ENCODE assay signal across 8 mouse cellular contexts in the genomic region with DNA sequence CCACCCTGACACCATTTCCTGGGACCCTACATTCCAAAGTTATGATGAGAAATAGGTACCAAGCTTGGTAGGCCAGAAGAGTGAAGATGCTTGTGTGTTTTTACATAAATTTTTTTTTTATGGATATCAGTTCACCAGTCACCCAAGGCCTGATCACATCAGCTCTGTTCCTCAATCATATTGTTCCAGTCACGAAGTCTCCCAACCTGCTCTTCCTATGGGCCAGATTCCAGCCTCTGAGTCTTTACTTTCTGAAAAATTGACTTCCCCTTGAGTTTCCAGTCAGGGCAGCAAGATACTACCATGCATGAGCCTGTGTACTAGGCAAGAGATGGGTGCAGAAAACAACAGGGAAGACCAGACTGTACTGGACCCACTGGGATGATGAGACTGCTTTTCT. TPM values are rescaled to one million over a fixed set of nuclear protein-coding genes. Genes with fewer than 3 reads are reported as not detected.
DNase-seq lines count a peak whose midpoint lies in the region; ATAC-seq lines count a peak whose summit lies in the region.

A gene (minus strand): TSS at position 101 of the 400 bp plus-strand sequence.

- no peak within 1 kb of the TSS for H3K9ac ChIP-seq in midbrain, embryonic 16.5 days (ENCODE audit: low read depth, low read length)

- peaks cover 31% of the 10 kb centered on the region for H3K4me1 ChIP-seq in heart, embryonic 10.5 days
- H3K4me1 ChIP-seq in midbrain, embryonic 16.5 days (ENCODE audit: control insufficient read depth, insufficient read depth, low read length), result peaks cover 28% of the 10 kb centered on the region

- peak within 1 kb of the TSS; percentile 48 for H3K4me2 ChIP-seq in midbrain, embryonic 16.5 days (ENCODE audit: low read length)

- no peak for DNase-seq in left cerebral cortex, adult 18-20 months (ENCODE audit: low spot score in 2 of 2)
- no peak for DNase-seq in left cerebral cortex, adult 9 months (ENCODE audit: low spot score in 2 of 2)
- no peak for DNase-seq in heart, embryonic 10.5 days (ENCODE audit: low spot score)
- no peak for DNase-seq in layer of hippocampus, postnatal 36 days
- DNase-seq in frontal cortex, postnatal 14 days (ENCODE audit: low spot score in 2 of 2), result no peak
- no peak for DNase-seq in ovary, postnatal 36 days (ENCODE audit: low spot score)

- no peaks in the 10 kb centered on the region for H3K27me3 ChIP-seq in heart, embryonic 10.5 days (ENCODE audit: insufficient read depth, poor library complexity, severe bottlenecking)
- H3K27me3 ChIP-seq in midbrain, embryonic 16.5 days (ENCODE audit: control insufficient read depth, insufficient read depth, low read depth, low read length), result no peaks in the 10 kb centered on the region

- H3K4me3 ChIP-seq in heart, embryonic 10.5 days, result peak within 1 kb of the TSS; percentile 88
- H3K4me3 ChIP-seq in midbrain, embryonic 16.5 days (ENCODE audit: low read depth, low read length), result peak within 1 kb of the TSS; percentile 64

- 79% methylated on average over 1 of the region's 1 CpGs for WGBS in heart, embryonic 10.5 days
- 91% methylated on average over 1 of the region's 1 CpGs for WGBS in midbrain, embryonic 16.5 days

- peak within 1 kb of the TSS; percentile 97; the same call in 1 of the 2 replicates for H3K27ac ChIP-seq in heart, embryonic 10.5 days
- peak within 1 kb of the TSS; percentile 92 for H3K27ac ChIP-seq in midbrain, embryonic 16.5 days (ENCODE audit: low read length)

- no peaks in the 10 kb centered on the region for H3K9me3 ChIP-seq in heart, embryonic 10.5 days
- H3K9me3 ChIP-seq in midbrain, embryonic 16.5 days (replicated peaks; ENCODE audit: control insufficient read depth, low read length, poor library complexity, severe bottlenecking), result no peaks in the 10 kb centered on the region

- no peak for ATAC-seq in common myeloid progenitor, adult 5-6 weeks (replicated peaks; ENCODE audit: low read depth, poor library complexity, severe bottlenecking)
- ATAC-seq in midbrain, embryonic 16.5 days, result no peak

- H3K36me3 ChIP-seq in heart, embryonic 10.5 days, result peaks cover 11% of the 10 kb centered on the region
- H3K36me3 ChIP-seq in midbrain, embryonic 16.5 days (ENCODE audit: control insufficient read depth, insufficient read depth, low read length), result peaks cover 1% of the 10 kb centered on the region

RNA-seq across cellular contexts. Expression of the gene that starts here (rescaled TPM):
- total RNA-seq in left cerebral cortex, adult 18-20 months (2021), result 100 to 1,000 TPM; 129 to 143 TPM
- total RNA-seq in common myeloid progenitor, adult 5-6 weeks (2017), result 414 and 543 TPM in 2 replicates
- 281 and 336 TPM in 2 replicates for polyA plus RNA-seq in heart, embryonic 10.5 days (2016; fragmentation: Nextera tagmentation; extraction: Ambion mirVana)
- total RNA-seq in layer of hippocampus, postnatal 36 days (2021), result 100 to 1,000 TPM; 157 to 166 TPM
- polyA plus RNA-seq in midbrain, embryonic 16.5 days (2015; fragmentation: Nextera tagmentation; extraction: Ambion mirVana), result 190 and 198 TPM in 2 replicates
